Comparison of ENCODE assay signal across 7 mouse cellular contexts in the genomic region with DNA sequence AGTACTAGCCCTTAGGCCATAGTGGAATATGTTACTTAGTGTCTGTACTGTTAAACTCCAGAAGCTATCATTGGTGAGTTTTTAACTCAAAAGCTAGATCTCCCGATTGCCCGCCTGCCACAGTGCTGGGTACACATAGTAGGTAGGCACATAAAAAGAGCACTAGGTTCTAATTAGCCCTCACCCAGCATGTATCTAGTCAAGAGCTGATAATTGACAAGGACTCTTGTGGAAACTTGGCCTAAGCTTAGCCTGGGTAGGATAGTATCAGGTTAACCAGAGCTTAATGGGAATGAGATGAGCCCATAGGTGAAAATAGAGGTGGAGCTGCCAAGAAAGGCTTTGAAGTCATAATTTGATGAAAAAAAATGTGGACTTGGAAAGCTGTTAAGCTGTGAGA. TPM values are rescaled to one million over a fixed set of nuclear protein-coding genes. Genes with fewer than 3 reads are reported as not detected.
A peak's percentile ranks its signal among the peaks of the same experiment; 100 is the strongest.
DNase-seq lines count a peak whose midpoint lies in the region; ATAC-seq and TF ChIP-seq lines count a peak whose summit lies in the region.

No protein-coding gene starts in this region.

- no peaks in the 10 kb centered on the region for H3K4me1 ChIP-seq in lung, embryonic 14.5 days (ENCODE audit: insufficient read depth)
- H3K4me1 ChIP-seq in embryonic facial prominence, embryonic 15.5 days, result peaks cover 22% of the 10 kb centered on the region
- H3K4me1 ChIP-seq in intestine, postnatal 0 days (replicated peaks; ENCODE audit: control insufficient read depth, insufficient read depth, low read length), result no peaks in the 10 kb centered on the region
- H3K4me1 ChIP-seq in neural tube, embryonic 15.5 days, result peaks cover 32% of the 10 kb centered on the region

- peaks cover 39% of the 10 kb centered on the region for H3K36me3 ChIP-seq in lung, embryonic 14.5 days (ENCODE audit: insufficient read depth)
- H3K36me3 ChIP-seq in embryonic facial prominence, embryonic 15.5 days, result peaks cover 31% of the 10 kb centered on the region
- H3K36me3 ChIP-seq in intestine, postnatal 0 days (ENCODE audit: control insufficient read depth, insufficient read depth), result peaks cover 33% of the 10 kb centered on the region
- H3K36me3 ChIP-seq in neural tube, embryonic 15.5 days, result peaks cover 27% of the 10 kb centered on the region

- no peak for DNase-seq in lung, embryonic 14.5 days
- DNase-seq in lung, postnatal 10 days, result no peak
- no peak for DNase-seq in ovary, postnatal 14 days (ENCODE audit: low spot score)
- DNase-seq in thymus, postnatal 25 days, result no peak

- peak overlapping the region; percentile 94 for H3K4me2 ChIP-seq in lung, embryonic 14.5 days
- H3K4me2 ChIP-seq in embryonic facial prominence, embryonic 15.5 days (replicated peaks), result peak overlapping the region; percentile 72
- peak overlapping the region; percentile 66 for H3K4me2 ChIP-seq in intestine, postnatal 0 days (replicated peaks; ENCODE audit: low read depth)
- peak overlapping the region; percentile 84 for H3K4me2 ChIP-seq in neural tube, embryonic 15.5 days

- 33% methylated on average over 2 of the region's 2 CpGs for WGBS in lung, embryonic 14.5 days
- 36% methylated on average over 2 of the region's 2 CpGs for WGBS in embryonic facial prominence, embryonic 15.5 days
- WGBS in intestine, postnatal 0 days, result 19% methylated on average over 2 of the region's 2 CpGs
- WGBS in neural tube, embryonic 15.5 days, result 29% methylated on average over 2 of the region's 2 CpGs

- no peaks in the 10 kb centered on the region for H3K27me3 ChIP-seq in lung, embryonic 14.5 days (ENCODE audit: insufficient read depth, low read length)
- H3K27me3 ChIP-seq in embryonic facial prominence, embryonic 15.5 days, result no peaks in the 10 kb centered on the region
- no peaks in the 10 kb centered on the region for H3K27me3 ChIP-seq in intestine, postnatal 0 days (replicated peaks; ENCODE audit: control insufficient read depth, insufficient read depth, low read length)
- no peaks in the 10 kb centered on the region for H3K27me3 ChIP-seq in neural tube, embryonic 15.5 days (replicated peaks)

- no peak for ATAC-seq in lung, embryonic 14.5 days (ENCODE audit: insufficient read depth)
- no peak for ATAC-seq in embryonic facial prominence, embryonic 15.5 days (ENCODE audit: insufficient number of reproducible peaks, low FRiP score, low TSS enrichment, low read depth)
- no peak for ATAC-seq in intestine, postnatal 0 days
- no peak for ATAC-seq in neural tube, embryonic 15.5 days (ENCODE audit: low FRiP score)

- peak overlapping the region; percentile 95 for H3K4me3 ChIP-seq in lung, embryonic 14.5 days (ENCODE audit: low read depth, low read length)
- peak overlapping the region; percentile 90 for H3K4me3 ChIP-seq in embryonic facial prominence, embryonic 15.5 days (replicated peaks)
- peak overlapping the region; percentile 66 for H3K4me3 ChIP-seq in intestine, postnatal 0 days (ENCODE audit: low read depth, low read length)
- peak overlapping the region; percentile 68 for H3K4me3 ChIP-seq in neural tube, embryonic 15.5 days (replicated peaks)

- no peak overlapping the region for H3K27ac ChIP-seq in lung, embryonic 14.5 days (ENCODE audit: low read depth)
- peak overlapping the region; percentile 65; the same call in 1 of the 2 replicates for H3K27ac ChIP-seq in embryonic facial prominence, embryonic 15.5 days (replicated peaks)
- H3K27ac ChIP-seq in intestine, postnatal 0 days (ENCODE audit: low read depth, low read length), result no peak overlapping the region
- H3K27ac ChIP-seq in neural tube, embryonic 15.5 days (replicated peaks), result peak overlapping the region; percentile 98

- H3K9ac ChIP-seq in lung, embryonic 14.5 days, result peak overlapping the region; percentile 99
- peak overlapping the region; percentile 98 for H3K9ac ChIP-seq in embryonic facial prominence, embryonic 15.5 days
- H3K9ac ChIP-seq in intestine, postnatal 0 days (ENCODE audit: low read depth, low read length), result no peak overlapping the region
- H3K9ac ChIP-seq in neural tube, embryonic 15.5 days (replicated peaks), result peak overlapping the region; percentile 83; the same call in 1 of the 2 replicates

- H3K9me3 ChIP-seq in lung, embryonic 14.5 days (ENCODE audit: low read depth, low read length), result no peaks in the 10 kb centered on the region
- H3K9me3 ChIP-seq in embryonic facial prominence, embryonic 15.5 days (replicated peaks), result no peaks in the 10 kb centered on the region
- no peaks in the 10 kb centered on the region for H3K9me3 ChIP-seq in intestine, postnatal 0 days (ENCODE audit: control insufficient read depth)
- no peaks in the 10 kb centered on the region for H3K9me3 ChIP-seq in neural tube, embryonic 15.5 days (replicated peaks)

- no peak for TF ChIP-seq CTCF in lung, embryonic 14.5 days (IDR thresholded peaks at IDR 0.05; ENCODE audit: low read depth)
- TF ChIP-seq CTCF in intestine, postnatal 0 days (IDR thresholded peaks at IDR 0.05; ENCODE audit: low read depth), result no peak

RNA-seq across cellular contexts. Expression of gene Ppia, which starts 1.8 kb away (rescaled TPM):
- polyA plus RNA-seq in lung, embryonic 14.5 days (2014; fragmentation: Nextera tagmentation; extraction: Ambion mirVana), result 6,177 and 6,257 TPM in 2 replicates
- 4,428 and 4,532 TPM in 2 replicates for polyA plus RNA-seq in embryonic facial prominence, embryonic 15.5 days (2015; fragmentation: Nextera tagmentation; extraction: Ambion mirVana)
- polyA plus RNA-seq in intestine, postnatal 0 days (2015; fragmentation: Nextera tagmentation; extraction: Ambion mirVana), result 3,711 and 4,178 TPM in 2 replicates
- 4,598 and 4,773 TPM in 2 replicates for polyA plus RNA-seq in neural tube, embryonic 15.5 days (2015; fragmentation: Nextera tagmentation; extraction: Ambion mirVana)

RNA-seq across cellular contexts. Expression of gene H2afv, which starts 27.2 kb away (rescaled TPM):
- polyA plus RNA-seq in lung, embryonic 14.5 days (2014; fragmentation: Nextera tagmentation; extraction: Ambion mirVana), result 562 and 581 TPM in 2 replicates
- polyA plus RNA-seq in embryonic facial prominence, embryonic 15.5 days (2015; fragmentation: Nextera tagmentation; extraction: Ambion mirVana), result 443 and 468 TPM in 2 replicates
- 343 and 346 TPM in 2 replicates for polyA plus RNA-seq in intestine, postnatal 0 days (2015; fragmentation: Nextera tagmentation; extraction: Ambion mirVana)
- polyA plus RNA-seq in neural tube, embryonic 15.5 days (2015; fragmentation: Nextera tagmentation; extraction: Ambion mirVana), result 183 and 240 TPM in 2 replicates

RNA-seq across cellular contexts. Expression of gene Zmiz2, which starts 28.2 kb away (rescaled TPM):
- 11.8 and 12.9 TPM in 2 replicates for polyA plus RNA-seq in lung, embryonic 14.5 days (2014; fragmentation: Nextera tagmentation; extraction: Ambion mirVana)
- 12.6 and 12.9 TPM in 2 replicates for polyA plus RNA-seq in embryonic facial prominence, embryonic 15.5 days (2015; fragmentation: Nextera tagmentation; extraction: Ambion mirVana)
- 7.8 and 8.0 TPM in 2 replicates for polyA plus RNA-seq in intestine, postnatal 0 days (2015; fragmentation: Nextera tagmentation; extraction: Ambion mirVana)
- 24.8 and 28.3 TPM in 2 replicates for polyA plus RNA-seq in neural tube, embryonic 15.5 days (2015; fragmentation: Nextera tagmentation; extraction: Ambion mirVana)

RNA-seq across cellular contexts. Expression of gene Purb, which starts 58.6 kb away (rescaled TPM):
- polyA plus RNA-seq in lung, embryonic 14.5 days (2014; fragmentation: Nextera tagmentation; extraction: Ambion mirVana), result 25.9 and 27.9 TPM in 2 replicates
- polyA plus RNA-seq in embryonic facial prominence, embryonic 15.5 days (2015; fragmentation: Nextera tagmentation; extraction: Ambion mirVana), result 28.7 and 32.1 TPM in 2 replicates
- polyA plus RNA-seq in intestine, postnatal 0 days (2015; fragmentation: Nextera tagmentation; extraction: Ambion mirVana), result 21.6 and 25.1 TPM in 2 replicates
- polyA plus RNA-seq in neural tube, embryonic 15.5 days (2015; fragmentation: Nextera tagmentation; extraction: Ambion mirVana), result 11.4 and 14.7 TPM in 2 replicates

Comparison
In these comparisons a context has a peak if more than half of its experiments do, and no peak if none do; other contexts are left out.
1. H3K27ac ChIP-seq: peak in embryonic facial prominence, embryonic 15.5 days (single experiment) and neural tube, embryonic 15.5 days (single experiment); none in lung, embryonic 14.5 days (single experiment) and intestine, postnatal 0 days (single experiment).
2. Peak in every context shown above with its lines, with median percentiles within 50 percentile points of each other: H3K4me2 ChIP-seq and H3K4me3 ChIP-seq.